Mouse (Mus musculus) lung, embryonic 16.5 days (tissue): ENCODE results near the gene Igfbp5. TPM values are rescaled to one million over a fixed set of nuclear protein-coding genes. Genes with fewer than 3 reads are reported as not detected.
A peak's percentile ranks its signal among the peaks of the same experiment; 100 is the strongest.

Experiments used
- ATAC-seq: fragments of 200-750 bp; cut with Nextera tagmentation; 2 replicates; pipeline ENCODE4 v1.8.0; 2017; ENCODE audit warnings: low read depth, mild to moderate bottlenecking, moderate library complexity
- H3K27ac ChIP-seq: fragments of 300-500 bp; sonication (generic); 2 replicates; pipeline ENCODE4 v1.5.1; 2014; ENCODE audit warnings: mild to moderate bottlenecking, control low read depth, low read length
- H3K27me3 ChIP-seq: fragments of 300-500 bp; sonication (generic); 2 replicates; pipeline ENCODE4 v1.6.1; 2014; ENCODE audit warnings: low read depth, low read length, mixed read lengths; ENCODE audit not compliant: control insufficient read depth, insufficient read depth
- H3K36me3 ChIP-seq: fragments of 300-500 bp; sonication (generic); 2 replicates; pipeline ENCODE4 v1.6.1; 2014; ENCODE audit warnings: low read length; ENCODE audit not compliant: control insufficient read depth, insufficient read depth
- H3K4me1 ChIP-seq: fragments of 300-500 bp; sonication (generic); replicated peaks from 2 replicates; pipeline ENCODE4 v1.6.1; 2014; ENCODE audit warnings: low read length, mixed read lengths; ENCODE audit not compliant: control insufficient read depth, insufficient read depth
- H3K4me2 ChIP-seq: fragments of 300-500 bp; sonication (generic); 2 replicates; pipeline ENCODE4 v1.6.1; 2014; ENCODE audit warnings: low read depth, low read length, control low read depth
- H3K4me3 ChIP-seq: fragments of 300-500 bp; sonication (generic); 2 replicates; pipeline ENCODE4 v1.5.1; 2014; ENCODE audit warnings: mild to moderate bottlenecking, low read length, control low read depth
- H3K9ac ChIP-seq: fragments of 300-500 bp; sonication (generic); 2 replicates; pipeline ENCODE4 v1.6.1; 2014; ENCODE audit warnings: low read length, control low read depth
- H3K9me3 ChIP-seq: fragments of 300-500 bp; sonication (generic); 2 replicates; pipeline ENCODE4 v1.6.1; 2016; ENCODE audit warnings: low read length; ENCODE audit not compliant: control insufficient read depth
- WGBS: fragments of 180-500 bp; shearing (Covaris S2); extraction: QIAGEN DNeasy Blood & Tissue Kit; methylation state at CpG from one replicate; pipeline ENCODE4 v1.1.7; 2014; 5-methylcytosine and 5-hydroxymethylcytosine counted together
- polyA plus RNA-seq: library from polyadenylated mRNA; unstranded; fragments of >200 nt; fragmentation: Nextera tagmentation; extraction: Ambion mirVana; gene quantifications from 2 replicates; pipeline ENCODE4 v1.2.1, GENCODE M21; 2015

Gene Igfbp5
- polyA plus RNA-seq, 1 experiment from 2014 or later: 72.4 TPM

- no peaks in the 10 kb centered on the region for H3K27me3 ChIP-seq
- WGBS: 96% methylated on average over 4 of the region's 4 CpGs
- H3K36me3 ChIP-seq: no peaks in the 10 kb centered on the region
- no peak overlapping the region for H3K4me3 ChIP-seq
- ATAC-seq: no peak
- H3K27ac ChIP-seq: no peak overlapping the region
- H3K4me1 ChIP-seq: peaks cover 8% of the 10 kb centered on the region; the same call in 1 of the 2 replicates
- no peaks in the 10 kb centered on the region for H3K9me3 ChIP-seq
- H3K9ac ChIP-seq: no peak overlapping the region
- H3K4me2 ChIP-seq: no peak overlapping the region
Measured at GRCm38 (mm10) chr1:72833563-72833962, 41.1 kb downstream of the Igfbp5 start.

GRCm38 (mm10) chr1:72832715-72833153 lies 42.0 kb downstream of the Igfbp5 start:
- WGBS: 20% methylated on average over 3 of the region's 3 CpGs
- Histone ChIP-seq H3K9ac (no peak overlapping the region), H3K36me3 (no peaks in the 10 kb centered on the region), H3K4me3 (no peak overlapping the region), H3K27me3 (no peaks in the 10 kb centered on the region), H3K27ac (no peak overlapping the region), H3K4me1 (peaks cover 14% of the 10 kb centered on the region), H3K9me3 (no peaks in the 10 kb centered on the region), H3K4me2 (no peak overlapping the region)
- peak; percentile 36; the same call in 1 of the 2 replicates for ATAC-seq

GRCm38 (mm10) chr1:72830485-72830884 lies 44.2 kb downstream of the Igfbp5 start:
- Histone ChIP-seq H3K9ac (no peak overlapping the region), H3K4me3 (no peak overlapping the region), H3K9me3 (no peaks in the 10 kb centered on the region), H3K36me3 (no peaks in the 10 kb centered on the region), H3K27me3 (peaks cover under 1% of the 10 kb centered on the region; the same call in 1 of the 2 replicates), H3K27ac (no peak overlapping the region), H3K4me2 (no peak overlapping the region), H3K4me1 (peaks cover 27% of the 10 kb centered on the region)
- ATAC-seq: no peak
- 88% methylated on average over 2 of the region's 2 CpGs for WGBS

- Histone ChIP-seq H3K4me2 (no peak overlapping the region), H3K4me1 (peaks cover 34% of the 10 kb centered on the region), H3K36me3 (no peaks in the 10 kb centered on the region), H3K4me3 (no peak overlapping the region), H3K9ac (no peak overlapping the region), H3K27ac (no peak overlapping the region), H3K27me3 (peaks cover 4% of the 10 kb centered on the region; the same call in 1 of the 2 replicates), H3K9me3 (no peaks in the 10 kb centered on the region)
- 89% methylated on average over 5 of the region's 5 CpGs for WGBS
- ATAC-seq: no peak
Measured at GRCm38 (mm10) chr1:72828843-72829242, 45.8 kb downstream of the Igfbp5 start.

- peaks cover 5% of the 10 kb centered on the region; the same call in 1 of the 2 replicates for H3K27me3 ChIP-seq
- peak overlapping the region; percentile 36; the same call in 1 of the 2 replicates for H3K27ac ChIP-seq
- H3K4me2 ChIP-seq: peak overlapping the region; percentile 99
- no peak overlapping the region for H3K4me3 ChIP-seq
- no peaks in the 10 kb centered on the region for H3K9me3 ChIP-seq
- peak; percentile 46 for ATAC-seq
- 29% methylated on average over 12 of the region's 12 CpGs for WGBS
- no peaks in the 10 kb centered on the region for H3K36me3 ChIP-seq
- H3K9ac ChIP-seq: peak overlapping the region; percentile 73
- peaks cover 30% of the 10 kb centered on the region for H3K4me1 ChIP-seq
Measured at GRCm38 (mm10) chr1:72827411-72828315, 47.0 kb downstream of the Igfbp5 start.

GRCm38 (mm10) chr1:72826931-72827330 lies 47.8 kb downstream of the Igfbp5 start:
- peak; percentile 39; the same call in 1 of the 2 replicates for ATAC-seq
- Histone ChIP-seq H3K27me3 (peaks cover 7% of the 10 kb centered on the region; the same call in 1 of the 2 replicates), H3K36me3 (no peaks in the 10 kb centered on the region), H3K4me3 (peak overlapping the region; percentile 64), H3K4me2 (peak overlapping the region; percentile 99), H3K9me3 (no peaks in the 10 kb centered on the region), H3K27ac (peak overlapping the region; percentile 36), H3K9ac (peak overlapping the region; percentile 73), H3K4me1 (peaks cover 26% of the 10 kb centered on the region)
- WGBS: 25% methylated on average over 7 of the region's 7 CpGs

- no peak for ATAC-seq
- H3K27me3 ChIP-seq: peaks cover 7% of the 10 kb centered on the region; the same call in 1 of the 2 replicates
- peak overlapping the region; percentile 73 for H3K9ac ChIP-seq
- H3K27ac ChIP-seq: peak overlapping the region; percentile 36; the same call in 1 of the 2 replicates
- peaks cover 26% of the 10 kb centered on the region for H3K4me1 ChIP-seq
- H3K4me2 ChIP-seq: peak overlapping the region; percentile 99
- H3K9me3 ChIP-seq: no peaks in the 10 kb centered on the region
- no peaks in the 10 kb centered on the region for H3K36me3 ChIP-seq
- WGBS: 20% methylated on average over 6 of the region's 6 CpGs
- peak overlapping the region; percentile 64 for H3K4me3 ChIP-seq
Measured at GRCm38 (mm10) chr1:72826446-72826845, 48.2 kb downstream of the Igfbp5 start.

GRCm38 (mm10) chr1:72825921-72826320 lies 48.8 kb downstream of the Igfbp5 start:
- no peaks in the 10 kb centered on the region for H3K36me3 ChIP-seq
- peaks cover 26% of the 10 kb centered on the region for H3K4me1 ChIP-seq
- ATAC-seq: no peak
- peak overlapping the region; percentile 99 for H3K4me2 ChIP-seq
- 35% methylated on average over 4 of the region's 4 CpGs for WGBS
- peaks cover 7% of the 10 kb centered on the region; the same call in 1 of the 2 replicates for H3K27me3 ChIP-seq
- no peak overlapping the region for H3K27ac ChIP-seq
- H3K9me3 ChIP-seq: no peaks in the 10 kb centered on the region
- H3K9ac ChIP-seq: peak overlapping the region; percentile 73
- peak overlapping the region; percentile 64 for H3K4me3 ChIP-seq

- under 1% methylated on average over 20 of the region's 20 CpGs for WGBS
- Histone ChIP-seq H3K4me3 (peak overlapping the region; percentile 64), H3K4me2 (peak overlapping the region; percentile 99), H3K9me3 (no peaks in the 10 kb centered on the region), H3K27ac (no peak overlapping the region), H3K4me1 (peaks cover 26% of the 10 kb centered on the region), H3K27me3 (peaks cover 7% of the 10 kb centered on the region; the same call in 1 of the 2 replicates), H3K9ac (peak overlapping the region; percentile 73), H3K36me3 (no peaks in the 10 kb centered on the region)
- no peak; the same call in 1 of the 2 replicates for ATAC-seq
Measured at GRCm38 (mm10) chr1:72825286-72825685, 49.4 kb downstream of the Igfbp5 start.
